Mouse (Mus musculus) heart, embryonic 11.5 days (tissue): ENCODE results near the gene Cdkn2a. TPM values are rescaled to one million over a fixed set of nuclear protein-coding genes. Genes with fewer than 3 reads are reported as not detected.

ENCODE experiments used
- polyA plus RNA-seq: library from polyadenylated mRNA; unstranded; fragments of >200 nt; fragmentation: Nextera tagmentation; extraction: Ambion mirVana; gene quantifications from 2 replicates; pipeline ENCODE4 v1.2.1, GENCODE M21; 2014

The Cdkn2a gene
- polyA plus RNA-seq, 1 experiment from 2014 or later = not detected

Other genes with a start within 250 kb of the Cdkn2a start
- gene Mtap, start 157.5 kb downstream of the Cdkn2a start, polyA plus RNA-seq = 76.8 and 78.2 TPM in 2 replicates
- 2.4 and 2.7 TPM in 2 replicates for gene Cdkn2b, start 16.4 kb upstream of the Cdkn2a start, polyA plus RNA-seq